Mouse (Mus musculus): ENCODE results near the gene Adra1b. TPM values are rescaled to one million over a fixed set of nuclear protein-coding genes. Genes with fewer than 3 reads are reported as not detected.

Adra1b gene
- polyA plus RNA-seq, 1 experiment, result 2.7 TPM

DNA sequence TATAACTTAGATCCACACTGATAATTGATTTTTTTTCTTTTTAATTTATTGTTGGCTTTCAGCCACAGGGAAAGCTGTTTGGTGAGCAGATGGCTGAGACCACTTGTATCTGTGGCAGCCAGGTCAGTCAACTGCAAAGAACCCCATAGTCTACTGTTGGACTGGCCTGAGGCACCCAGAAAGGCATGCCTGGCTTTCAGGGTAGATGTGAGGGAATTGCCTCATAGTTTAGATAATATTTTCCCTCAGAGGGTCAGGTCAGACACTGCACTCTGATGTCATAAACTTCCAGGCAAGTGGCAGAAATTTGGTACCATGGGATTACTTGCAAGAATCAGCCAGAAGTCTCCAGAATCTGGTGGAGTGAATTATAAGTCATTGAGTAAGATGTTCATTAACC is 16.5 kb downstream of the Adra1b start:
- no peaks in the 10 kb centered on the region for H3K27me3 ChIP-seq (ENCODE audit: control insufficient read depth, insufficient read depth, insufficient read length)
- no peak overlapping the region for H3ac ChIP-seq (ENCODE audit: control insufficient read depth, insufficient read length, low read depth)
- TF ChIP-seq MYOD1 (IDR thresholded peaks at IDR 0.05; ENCODE audit: control insufficient read depth, insufficient read length, low read depth), result no peak
- no peaks in the 10 kb centered on the region for H3K79me2 ChIP-seq (ENCODE audit: control insufficient read depth, insufficient read depth)
- no peaks in the 10 kb centered on the region for H3K36me3 ChIP-seq (ENCODE audit: control insufficient read depth, insufficient read depth)
- H3K4me3 ChIP-seq (ENCODE audit: insufficient read depth, poor library complexity, severe bottlenecking), result no peak overlapping the region
- H3K79me3 ChIP-seq (ENCODE audit: low read depth), result no peaks in the 10 kb centered on the region

DNA sequence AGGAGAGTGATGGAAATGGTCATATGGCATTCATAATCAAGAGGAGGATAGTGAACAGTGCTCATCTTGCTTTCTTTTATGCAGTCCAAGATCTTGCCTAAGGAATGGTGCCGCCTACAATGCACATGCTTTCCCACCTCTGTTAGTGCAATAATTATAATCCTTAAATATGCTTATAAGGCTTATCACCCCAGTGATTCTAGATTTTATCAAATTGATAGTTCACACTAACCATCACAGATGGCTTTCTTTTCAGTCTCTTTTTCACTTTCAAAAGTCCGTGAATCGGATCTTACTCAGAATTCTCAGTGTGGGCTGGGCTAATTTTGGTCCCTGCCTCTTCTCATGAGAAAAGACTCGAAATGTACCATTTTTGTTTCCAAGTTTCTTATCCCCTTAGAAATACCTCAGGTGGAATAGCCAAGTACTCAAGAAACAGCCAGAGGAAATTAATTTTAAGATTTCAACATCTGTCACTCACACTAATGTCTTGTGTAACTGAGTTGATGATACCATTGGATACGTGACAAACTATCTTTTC is 17.3 kb downstream of the Adra1b start:
- Histone ChIP-seq H3ac (ENCODE audit: control insufficient read depth, insufficient read length, low read depth) (no peak overlapping the region), H3K27me3 (ENCODE audit: control insufficient read depth, insufficient read depth, insufficient read length) (no peaks in the 10 kb centered on the region), H3K79me3 (ENCODE audit: low read depth) (no peaks in the 10 kb centered on the region), H3K4me3 (ENCODE audit: insufficient read depth, poor library complexity, severe bottlenecking) (no peak overlapping the region), H3K79me2 (ENCODE audit: control insufficient read depth, insufficient read depth) (no peaks in the 10 kb centered on the region), H3K36me3 (ENCODE audit: control insufficient read depth, insufficient read depth) (no peaks in the 10 kb centered on the region)
- TF ChIP-seq MYOG (IDR thresholded peaks at IDR 0.05; ENCODE audit: control insufficient read depth, extremely low read depth, insufficient read length) (no peak), USF1 (IDR thresholded peaks at IDR 0.05; ENCODE audit: low read depth) (no peak), MAX (IDR thresholded peaks at IDR 0.05) (no peak), CTCF (IDR thresholded peaks at IDR 0.05; ENCODE audit: control insufficient read depth, insufficient read depth, insufficient read length) (no peak), CEBPB (IDR thresholded peaks at IDR 0.05; ENCODE audit: low read depth) (no peak)

DNA sequence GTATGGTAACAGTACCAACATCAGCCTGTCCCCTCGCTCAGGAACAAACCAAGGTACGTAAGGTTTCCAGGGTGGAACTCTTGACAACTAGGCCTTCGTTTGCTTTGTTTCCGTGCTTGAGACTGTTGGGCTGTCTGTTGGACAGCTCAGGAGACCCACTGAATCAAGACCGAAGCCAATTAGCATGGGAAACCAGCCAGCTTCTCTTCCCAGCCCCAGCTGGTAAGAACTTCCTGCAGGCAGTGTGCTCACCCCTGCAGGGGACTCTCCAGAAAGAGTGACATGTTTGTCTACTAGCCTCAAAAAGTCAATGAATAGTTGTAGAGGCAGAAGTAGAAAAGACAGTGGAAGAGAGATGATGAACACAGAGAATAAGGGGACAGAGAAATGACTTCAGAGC is 23.8 kb downstream of the Adra1b start:
- H3K79me3 ChIP-seq (ENCODE audit: low read depth), result no peaks in the 10 kb centered on the region
- H3K27me3 ChIP-seq (ENCODE audit: control insufficient read depth, insufficient read depth, insufficient read length), result no peaks in the 10 kb centered on the region
- no peak overlapping the region for H3ac ChIP-seq (ENCODE audit: control insufficient read depth, insufficient read length, low read depth)
- TF ChIP-seq FOSL1 (IDR thresholded peaks at IDR 0.05; ENCODE audit: insufficient read depth, low read length, poor library complexity, severe bottlenecking), result no peak
- no peak for TF ChIP-seq CTCF (IDR thresholded peaks at IDR 0.05; ENCODE audit: control insufficient read depth, insufficient read depth, insufficient read length)
- TF ChIP-seq MYOD1 (IDR thresholded peaks at IDR 0.05; ENCODE audit: control insufficient read depth, insufficient read length, low read depth), result no peak
- TF ChIP-seq MAX (IDR thresholded peaks at IDR 0.05), result no peak
- TF ChIP-seq CEBPB (IDR thresholded peaks at IDR 0.05; ENCODE audit: low read depth), result no peak
- TF ChIP-seq USF1 (IDR thresholded peaks at IDR 0.05; ENCODE audit: low read depth), result no peak
- TF ChIP-seq MYOG (IDR thresholded peaks at IDR 0.05; ENCODE audit: control insufficient read depth, extremely low read depth, insufficient read length), result no peak
- no peak overlapping the region for H3K4me3 ChIP-seq (ENCODE audit: insufficient read depth, poor library complexity, severe bottlenecking)
- no peaks in the 10 kb centered on the region for H3K36me3 ChIP-seq (ENCODE audit: control insufficient read depth, insufficient read depth)
- no peaks in the 10 kb centered on the region for H3K79me2 ChIP-seq (ENCODE audit: control insufficient read depth, insufficient read depth)

DNA sequence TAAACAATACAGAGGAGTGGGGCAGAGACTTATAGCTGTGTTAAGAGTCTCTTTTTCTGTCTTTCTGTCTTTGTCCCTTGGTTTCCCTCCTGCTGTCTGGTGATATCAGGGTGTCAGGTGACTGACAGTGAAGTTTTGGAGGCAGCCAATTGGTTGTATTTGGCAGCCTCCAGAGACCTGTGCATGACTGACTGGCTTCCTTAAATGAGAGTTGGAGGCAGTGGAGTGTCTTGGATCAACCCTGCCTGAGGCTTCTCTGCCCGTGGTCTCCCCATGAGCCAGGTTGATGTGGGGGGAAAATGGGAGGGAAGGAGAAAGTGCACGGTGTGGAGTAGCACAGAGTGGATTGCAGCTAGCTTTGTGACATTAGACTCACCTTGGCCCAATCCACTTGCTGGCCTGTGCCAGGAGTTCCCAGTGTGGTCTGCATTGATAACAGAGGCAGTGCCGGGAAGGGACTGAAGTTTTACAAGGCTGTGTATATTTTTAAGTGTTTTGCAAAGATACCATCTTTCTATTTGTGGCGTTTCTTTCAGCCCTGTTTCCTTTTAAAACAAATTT is 33.2 kb downstream of the Adra1b start:
- no peaks in the 10 kb centered on the region for H3K27me3 ChIP-seq (ENCODE audit: control insufficient read depth, insufficient read depth, insufficient read length)
- no peak overlapping the region for H3K4me3 ChIP-seq (ENCODE audit: insufficient read depth, poor library complexity, severe bottlenecking)
- H3ac ChIP-seq (ENCODE audit: control insufficient read depth, insufficient read length, low read depth), result no peak overlapping the region
- no peaks in the 10 kb centered on the region for H3K79me3 ChIP-seq (ENCODE audit: low read depth)
- no peak for TF ChIP-seq CTCF (IDR thresholded peaks at IDR 0.05; ENCODE audit: control insufficient read depth, insufficient read depth, insufficient read length)
- no peak for TF ChIP-seq MYOG (IDR thresholded peaks at IDR 0.05; ENCODE audit: control insufficient read depth, extremely low read depth, insufficient read length)
- TF ChIP-seq CEBPB (IDR thresholded peaks at IDR 0.05; ENCODE audit: low read depth), result no peak
- no peak for TF ChIP-seq FOSL1 (IDR thresholded peaks at IDR 0.05; ENCODE audit: insufficient read depth, low read length, poor library complexity, severe bottlenecking)
- no peak for TF ChIP-seq USF1 (IDR thresholded peaks at IDR 0.05; ENCODE audit: low read depth)
- no peak for TF ChIP-seq MAX (IDR thresholded peaks at IDR 0.05)
- no peak for TF ChIP-seq MYOD1 (IDR thresholded peaks at IDR 0.05; ENCODE audit: control insufficient read depth, insufficient read length, low read depth)
- H3K79me2 ChIP-seq (ENCODE audit: control insufficient read depth, insufficient read depth), result no peaks in the 10 kb centered on the region
- no peaks in the 10 kb centered on the region for H3K36me3 ChIP-seq (ENCODE audit: control insufficient read depth, insufficient read depth)

DNA sequence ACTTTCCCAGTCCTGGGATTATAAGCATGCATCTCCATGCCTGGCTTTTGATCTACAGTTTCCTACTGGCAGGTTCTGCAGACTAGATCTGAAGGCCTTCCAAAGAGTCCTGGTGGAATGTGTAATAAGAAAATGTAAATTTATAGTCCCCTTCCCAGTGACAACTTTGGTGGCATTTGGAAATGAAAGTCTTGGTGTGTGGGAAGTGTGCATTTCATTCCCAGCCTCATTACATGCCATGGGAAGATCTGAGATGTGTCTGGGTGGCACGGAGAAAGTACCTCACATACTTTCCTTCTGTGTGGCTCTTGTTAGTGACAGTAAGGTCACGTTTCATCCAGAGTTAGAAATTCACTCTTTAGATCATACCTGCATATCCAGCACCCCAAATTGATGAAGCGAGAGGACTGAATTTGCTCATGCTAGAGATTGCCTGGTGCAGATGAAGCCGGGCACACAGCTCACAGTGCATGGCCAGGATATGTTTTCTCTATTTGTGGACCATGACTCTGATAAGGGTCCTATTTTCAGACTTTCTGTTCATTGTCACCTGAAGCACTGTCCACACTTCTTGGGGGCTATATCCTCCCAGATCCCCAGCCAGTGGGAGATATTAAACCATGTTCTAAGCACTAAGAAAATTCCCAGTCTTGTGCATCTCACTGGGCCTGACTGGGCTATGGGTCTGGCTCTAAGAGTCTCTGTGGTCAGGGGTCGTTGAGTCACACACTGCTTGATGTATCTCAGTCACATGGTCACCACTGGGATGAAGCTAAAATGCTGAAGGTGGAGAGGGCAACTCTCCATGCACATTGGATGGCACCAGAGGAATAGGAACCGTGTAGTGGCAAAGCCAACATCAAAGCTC is 35.5 kb downstream of the Adra1b start:
- Histone ChIP-seq H3K36me3 (ENCODE audit: control insufficient read depth, insufficient read depth) (no peaks in the 10 kb centered on the region), H3K79me3 (ENCODE audit: low read depth) (no peaks in the 10 kb centered on the region), H3K27me3 (ENCODE audit: control insufficient read depth, insufficient read depth, insufficient read length) (no peaks in the 10 kb centered on the region), H3K79me2 (ENCODE audit: control insufficient read depth, insufficient read depth) (no peaks in the 10 kb centered on the region), H3K4me3 (ENCODE audit: insufficient read depth, poor library complexity, severe bottlenecking) (no peak overlapping the region), H3ac (ENCODE audit: control insufficient read depth, insufficient read length, low read depth) (no peak overlapping the region)
- TF ChIP-seq USF1 (IDR thresholded peaks at IDR 0.05; ENCODE audit: low read depth) (no peak), MYOG (IDR thresholded peaks at IDR 0.05; ENCODE audit: control insufficient read depth, extremely low read depth, insufficient read length) (no peak), CTCF (IDR thresholded peaks at IDR 0.05; ENCODE audit: control insufficient read depth, insufficient read depth, insufficient read length) (no peak), MYOD1 (IDR thresholded peaks at IDR 0.05; ENCODE audit: control insufficient read depth, insufficient read length, low read depth) (no peak), FOSL1 (IDR thresholded peaks at IDR 0.05; ENCODE audit: insufficient read depth, low read length, poor library complexity, severe bottlenecking) (no peak), CEBPB (IDR thresholded peaks at IDR 0.05; ENCODE audit: low read depth) (no peak), MAX (IDR thresholded peaks at IDR 0.05) (no peak)
